In the genomic region with DNA sequence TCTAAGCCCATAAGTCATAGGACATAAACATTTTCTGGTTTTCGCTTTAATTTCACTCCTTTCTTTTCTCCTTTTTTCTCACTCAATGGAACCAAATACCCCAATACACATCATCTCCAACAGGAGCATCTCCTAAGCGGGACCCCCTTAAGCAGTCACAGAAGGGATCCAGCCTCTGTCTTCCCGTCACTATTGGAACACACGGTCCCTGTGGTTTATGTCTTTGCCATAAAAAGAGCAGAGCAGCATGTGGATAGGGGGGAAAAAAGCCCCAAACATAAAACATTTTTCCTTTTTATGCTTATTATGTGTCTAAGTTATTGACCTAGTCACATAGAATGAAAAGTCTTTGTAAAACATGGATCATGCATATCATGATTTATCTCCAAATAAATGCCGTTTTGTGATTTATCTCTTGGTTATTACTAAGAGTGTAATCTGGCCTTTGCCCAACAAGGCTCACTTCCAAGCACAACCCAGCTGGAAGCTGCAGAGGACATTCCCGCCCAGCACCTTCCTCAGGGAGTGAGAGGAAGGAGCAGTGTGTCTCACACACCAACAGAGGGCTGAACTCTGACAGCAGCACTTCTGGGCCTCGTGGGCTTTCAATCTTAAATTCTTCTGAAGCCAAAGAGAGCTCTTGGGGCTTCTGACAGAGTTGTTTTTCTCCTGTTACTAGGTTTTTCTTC, we compare ENCODE assay signal across 10 mouse cellular contexts.
DNase-seq lines count a peak whose midpoint lies in the region; TF ChIP-seq lines count a peak whose summit lies in the region.
"Had no signal": no experiment of that assay in that cellular context is flagged by ENCODE, and none has a peak within 500 bp of the region (broad histone marks: within the 10 kb centered on the region; RNA-seq: fewer than 3 reads in every experiment).

No protein-coding gene starts in this region.

- TF ChIP-seq POLR2A in kidney, adult 2 months (IDR thresholded peaks at IDR 0.05; ENCODE audit: low read depth, low read length) = no peak

- DNase-seq in kidney, adult 2 months = peak; percentile 5
- DNase-seq in kidney, adult 9 months = no peak
- DNase-seq in urinary bladder, postnatal 14 days (ENCODE audit: low spot score) = peak; percentile 50
- no peak for DNase-seq in urinary bladder, postnatal 10 days (ENCODE audit: low spot score)
- DNase-seq in heart, postnatal 36 days = peak; percentile 14
- peak; percentile 2 to 52 for DNase-seq in urinary bladder, postnatal 36 days (ENCODE audit: low spot score in 2 of 2)
- DNase-seq in left cerebral cortex, postnatal 36 days (ENCODE audit: low spot score in 2 of 2) = no peak
- DNase-seq in left cerebral cortex, adult 2 months (ENCODE audit: extremely low spot score in 1 of 2, low spot score in 2 of 2) = no peak
- DNase-seq: right cerebral cortex, postnatal 4 days had no signal

- no peak overlapping the region for H3K4me3 ChIP-seq in kidney, adult 2 months (ENCODE audit: insufficient read depth, low read depth, low read length)
- no peak overlapping the region for H3K4me3 ChIP-seq in left cerebral cortex, adult 2 months

- no peaks in the 10 kb centered on the region for H3K4me1 ChIP-seq in kidney, adult 2 months (ENCODE audit: control insufficient read depth, insufficient read depth, low read length)

- no peaks in the 10 kb centered on the region for H3K36me3 ChIP-seq in kidney, adult 2 months (ENCODE audit: control insufficient read depth, insufficient read depth, low read length)

- intact Hi-C loops in heart, postnatal 36 days (cut with DNase I) = no loop called here
- intact Hi-C loops in left cerebral cortex, postnatal 36 days (cut with DNase I) = no loop called here
- intact Hi-C loops in left cerebral cortex, adult 2 months (cut with DNase I) = no loop called here

- no peak overlapping the region for H3K27ac ChIP-seq in kidney, adult 2 months (ENCODE audit: insufficient read depth, low read depth, low read length)
- H3K27ac ChIP-seq in left cerebral cortex, adult 2 months = no peak overlapping the region
- H3K27ac ChIP-seq: macrophage had no signal

- WGBS in kidney, adult 2 months = 68% methylated on average over 7 of the region's 7 CpGs

- H3K27me3 ChIP-seq in kidney, adult 2 months (replicated peaks; ENCODE audit: control insufficient read depth, insufficient read depth, low read length) = no peaks in the 10 kb centered on the region

- TF ChIP-seq CTCF in kidney, adult 2 months (conservative IDR thresholded peaks at IDR 0.05; ENCODE audit: insufficient read depth, insufficient read length, low read depth, low read length) = no peak
- TF ChIP-seq CTCF in left cerebral cortex, adult 2 months (IDR thresholded peaks at IDR 0.05) = no peak

Comparison
In these comparisons a context has a peak if more than half of its experiments do, and no peak if none do; other contexts are left out.
1. DNase-seq: peak in kidney, adult 2 months (single experiment), urinary bladder, postnatal 14 days (single experiment), heart, postnatal 36 days (2 of 2) and urinary bladder, postnatal 36 days (2 of 2); none in kidney, adult 9 months (single experiment), urinary bladder, postnatal 10 days (single experiment), left cerebral cortex, postnatal 36 days (0 of 2) and left cerebral cortex, adult 2 months (0 of 2).